Mouse (Mus musculus) adrenal gland, postnatal 4 days (tissue): ENCODE results near the gene Arl4c. TPM values are rescaled to one million over a fixed set of nuclear protein-coding genes. Genes with fewer than 3 reads are reported as not detected.

Source experiments
- DNase-seq, 2 experiments: peaks; one replicate each; pipeline ENCODE4 v3.0.0; 2021 to 2022; ENCODE audit warnings: low spot score in 2 of 2, mixed read lengths in 2 of 2
- total RNA-seq, 2 experiments: library from RNA; stranded (reverse); gene quantifications; 2 replicates each; pipeline ENCODE4 v1.2.3; 2021

The Arl4c gene
- total RNA-seq, 2 experiments from 2014 or later = 19.0 to 24.8 TPM

DNA sequence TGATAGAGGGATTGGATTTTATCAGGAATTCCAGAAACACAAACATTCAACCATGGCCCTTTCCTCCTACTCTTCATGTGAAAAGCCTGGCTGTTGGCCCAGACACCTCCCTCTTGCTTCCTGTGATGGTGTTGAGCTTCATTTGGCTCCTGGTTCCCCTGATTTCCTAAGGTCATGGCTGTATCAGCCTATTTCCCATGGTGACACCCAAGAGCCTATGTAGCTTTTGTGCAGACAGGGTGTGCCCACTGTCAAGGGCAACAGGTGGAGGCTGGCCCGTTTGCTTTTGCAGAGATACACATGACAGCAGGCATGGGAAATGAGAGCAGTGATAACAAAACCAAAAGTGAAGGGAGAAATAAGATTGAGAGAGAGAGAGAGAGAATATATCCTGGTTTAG lies 76.8 kb downstream of the Arl4c start:
- no peak for DNase-seq

- DNase-seq = no peak
Measured at GRCm38 (mm10) chr1:88624376-88624775, 77.6 kb downstream of the Arl4c start.

- DNase-seq = no peak
Measured at GRCm38 (mm10) chr1:88623541-88624115, 78.4 kb downstream of the Arl4c start.

Other genes with a start within 250 kb of the Arl4c start
- not detected for gene Glrp1, start 192.2 kb downstream of the Arl4c start, total RNA-seq